Mouse (Mus musculus) embryonic fibroblast, embryonic 13.5 days (primary cell): ENCODE results near the gene Gm49384. TPM values are rescaled to one million over a fixed set of nuclear protein-coding genes. Genes with fewer than 3 reads are reported as not detected.
"Not testable (repeated sequence)": the region's sequence is repeated elsewhere in the genome, so short reads cannot be mapped to it uniquely, and the experiment has no call there.

ENCODE experiments used
- H3K27ac ChIP-seq: 2 replicates; pipeline ENCODE4 v1.5.1; 2012; ENCODE audit warnings: low read length, control low read depth, inconsistent platforms; ENCODE audit not compliant: insufficient read depth
- H3K4me1 ChIP-seq: 2 replicates; pipeline ENCODE4 v1.6.1; 2011; ENCODE audit warnings: low read length; ENCODE audit not compliant: control insufficient read depth, insufficient read depth
- H3K4me3 ChIP-seq: 2 replicates; pipeline ENCODE4 v1.5.1; 2011; ENCODE audit warnings: mild to moderate bottlenecking, control low read depth, low read length; ENCODE audit not compliant: insufficient read depth
- CTCF ChIP-seq: IDR thresholded peaks from 2 replicates; pipeline ENCODE4 v1.5.1; 2011; ENCODE audit warnings: mild to moderate bottlenecking, control low read depth, low read length, moderate library complexity, borderline replicate concordance; ENCODE audit not compliant: insufficient read depth
- POLR2A ChIP-seq: IDR thresholded peaks from 2 replicates; pipeline ENCODE4 v1.6.1; 2011; ENCODE audit warnings: low read depth, mild to moderate bottlenecking, control low read depth, low read length, moderate library complexity
- polyA plus RNA-seq: library from polyadenylated mRNA; stranded (reverse); fragments of >200 nt; gene quantifications from 2 replicates; pipeline ENCODE4 v1.2.4, GENCODE M21; 2011; ENCODE audit warnings: low read depth; ENCODE audit not compliant: missing spikeins, insufficient read length

Gene Gm49384
- polyA plus RNA-seq, 1 experiment, result 12.2 TPM

- TF ChIP-seq CTCF (no peak), POLR2A (no peak)
- Histone ChIP-seq H3K27ac (no peak overlapping the region), H3K4me1 (no peaks in the 10 kb centered on the region), H3K4me3 (no peak overlapping the region)
These were observed 32.8 kb downstream of the Gm49384 start for GRCm38 (mm10) chr12:69171307-69171706.

- TF ChIP-seq CTCF (no peak), POLR2A (peak; percentile 67)
- peak within 1 kb of the TSS; percentile 85 for H3K4me3 ChIP-seq
- 0 out of 2 replicates have a peak within 1 kb of the TSS, but pooled peaks have one; percentile 45 for H3K27ac ChIP-seq
- no peaks in the 10 kb centered on the region for H3K4me1 ChIP-seq
These were observed 35.5 kb downstream of the Gm49384 start, which contains the start of gene Lrr1 for GRCm38 (mm10) chr12:69168461-69169106. Gene Lrr1, plus strand, starts transcription at chr12:69168814.

GRCm38 (mm10) chr12:69167656-69168460, 36.2 kb downstream of the Gm49384 start:
- no peak for TF ChIP-seq CTCF
- no peak for TF ChIP-seq POLR2A
- Histone ChIP-seq H3K4me1 (no peaks in the 10 kb centered on the region), H3K4me3 (peak overlapping the region; percentile 85), H3K27ac (no peak overlapping the region)

DNA sequence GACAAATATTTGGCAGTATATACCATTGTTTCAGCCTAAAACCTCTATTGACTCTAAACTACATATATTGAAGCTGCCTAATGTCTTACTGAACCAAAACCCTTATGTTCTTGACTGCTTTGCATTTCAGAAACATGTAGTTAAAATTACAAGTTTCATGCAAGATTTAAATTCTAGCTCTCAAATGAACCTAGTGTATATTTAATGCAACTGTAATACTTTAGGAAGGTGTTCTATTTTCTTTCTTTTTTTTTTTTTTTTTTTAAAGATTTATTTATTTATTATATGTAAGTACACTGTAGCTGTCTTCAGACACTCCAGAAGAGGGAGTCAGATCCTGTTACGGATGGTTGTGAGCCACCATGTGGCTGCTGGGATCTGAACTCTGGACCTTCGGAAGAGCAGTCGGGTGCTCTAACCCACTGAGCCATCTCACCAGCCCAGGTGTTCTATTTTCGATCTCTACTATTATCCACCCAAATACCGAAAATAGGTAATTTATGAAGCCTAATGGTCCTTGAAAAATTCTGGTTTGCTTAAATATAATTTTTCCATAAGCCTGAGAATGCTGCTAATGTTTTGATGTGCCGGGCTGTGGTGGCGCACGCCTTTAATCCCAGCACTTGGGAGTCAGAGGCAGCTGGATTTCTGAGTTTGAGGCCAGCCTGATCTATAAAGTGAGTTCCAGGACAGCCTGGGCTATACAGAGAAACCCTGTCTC, 37.0 kb downstream of the Gm49384 start:
- H3K27ac ChIP-seq, H3K4me3 ChIP-seq, H3K4me1 ChIP-seq: not testable (repeated sequence)

GRCm38 (mm10) chr12:69164904-69165303, 39.2 kb downstream of the Gm49384 start:
- TF ChIP-seq CTCF (no peak), POLR2A (no peak)
- Histone ChIP-seq H3K4me3 (no peak overlapping the region), H3K4me1 (no peaks in the 10 kb centered on the region), H3K27ac (no peak overlapping the region)

DNA sequence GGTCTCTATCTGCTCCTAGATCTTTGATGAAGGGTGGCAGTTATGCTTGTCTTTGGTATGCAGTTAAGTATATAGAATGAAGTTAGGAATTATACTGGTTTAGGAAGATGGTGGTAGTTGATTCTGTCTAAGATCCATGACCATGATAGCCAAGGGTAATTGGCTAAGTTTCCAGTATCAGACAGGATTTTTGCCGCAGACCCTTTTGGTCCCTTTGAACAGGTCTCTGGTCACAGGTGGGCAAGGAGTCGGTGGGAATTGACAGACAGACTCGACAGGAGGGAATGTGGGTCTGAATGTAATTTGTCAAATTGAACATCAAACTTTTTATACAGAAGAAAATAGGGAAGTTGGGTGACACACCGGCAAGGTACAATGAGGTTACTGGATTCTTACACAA, 40.5 kb downstream of the Gm49384 start:
- H3K27ac ChIP-seq, H3K4me3 ChIP-seq, H3K4me1 ChIP-seq: not testable (repeated sequence)

- not testable (repeated sequence) for H3K4me1 ChIP-seq, H3K4me3 ChIP-seq, H3K27ac ChIP-seq
These were observed 43.4 kb downstream of the Gm49384 start for GRCm38 (mm10) chr12:69160677-69161076.

DNA sequence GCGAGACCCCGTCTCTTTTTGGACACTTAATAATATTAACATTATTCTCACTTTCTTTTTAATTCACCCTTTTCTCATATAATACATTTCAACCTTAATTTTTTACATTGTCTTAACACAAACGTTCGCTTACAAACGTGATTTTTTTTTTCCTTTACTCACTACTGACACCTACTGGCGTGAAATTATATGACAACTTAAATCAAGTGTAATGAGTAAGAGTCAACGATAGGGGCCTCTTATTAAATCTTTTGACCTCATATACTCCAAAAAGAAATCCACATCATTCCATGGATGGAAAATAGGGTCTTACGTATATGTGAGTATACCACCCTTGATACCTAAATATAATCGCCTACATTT, 44.5 kb downstream of the Gm49384 start:
- H3K4me1 ChIP-seq, result peaks cover 6% of the 10 kb centered on the region; the same call in 1 of the 2 replicates
- H3K4me3 ChIP-seq, result no peak overlapping the region
- TF ChIP-seq POLR2A (no peak), CTCF (no peak)
- no peak overlapping the region for H3K27ac ChIP-seq

DNA sequence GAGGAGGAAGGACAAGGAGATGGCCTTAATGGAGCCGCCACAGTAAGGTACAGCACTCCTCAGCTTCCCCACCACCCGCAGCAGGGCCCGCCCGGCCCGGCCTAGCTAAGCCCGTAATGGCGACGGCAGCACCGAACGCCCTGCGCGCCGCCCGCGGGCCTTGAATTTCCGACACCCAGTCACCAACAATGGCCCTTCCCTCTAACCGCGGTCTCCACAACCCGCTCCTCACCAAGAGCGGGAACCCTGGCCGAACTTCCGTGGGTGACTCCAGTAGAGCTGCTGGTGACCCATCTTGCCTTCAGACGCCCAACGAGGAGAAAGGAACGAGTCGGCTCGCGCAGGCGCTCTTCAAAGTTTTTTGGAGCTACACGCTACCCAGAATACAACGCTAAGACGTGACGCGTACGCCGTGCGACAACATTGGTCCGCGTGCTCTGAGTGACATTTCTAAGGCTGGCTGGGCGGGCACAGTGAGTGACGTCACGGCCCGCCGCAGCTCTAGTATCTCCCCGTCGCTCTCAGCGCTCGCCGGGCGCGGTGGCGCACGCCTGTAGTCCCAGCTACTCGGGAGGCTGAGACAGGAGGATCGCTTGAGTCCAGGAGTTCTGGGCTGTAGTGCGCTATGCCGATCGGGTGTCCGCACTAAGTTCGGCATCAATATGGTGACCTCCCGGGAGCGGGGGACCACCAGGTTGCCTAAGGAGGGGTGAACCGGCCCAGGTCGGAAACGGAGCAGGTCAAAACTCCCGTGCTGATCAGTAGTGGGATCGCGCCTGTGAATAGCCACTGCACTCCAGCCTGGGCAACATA, 45.1 kb downstream of the Gm49384 start, which contains the start of gene Rps29:
Rps29 (minus strand) TSS at position 422 of the 813 bp plus-strand sequence.
- TF ChIP-seq POLR2A, result peak; percentile 88
- not testable (repeated sequence) for H3K4me1 ChIP-seq
- peak within 1 kb of the TSS; percentile 61 for H3K27ac ChIP-seq
- H3K4me3 ChIP-seq, result peak within 1 kb of the TSS; percentile 84

DNA sequence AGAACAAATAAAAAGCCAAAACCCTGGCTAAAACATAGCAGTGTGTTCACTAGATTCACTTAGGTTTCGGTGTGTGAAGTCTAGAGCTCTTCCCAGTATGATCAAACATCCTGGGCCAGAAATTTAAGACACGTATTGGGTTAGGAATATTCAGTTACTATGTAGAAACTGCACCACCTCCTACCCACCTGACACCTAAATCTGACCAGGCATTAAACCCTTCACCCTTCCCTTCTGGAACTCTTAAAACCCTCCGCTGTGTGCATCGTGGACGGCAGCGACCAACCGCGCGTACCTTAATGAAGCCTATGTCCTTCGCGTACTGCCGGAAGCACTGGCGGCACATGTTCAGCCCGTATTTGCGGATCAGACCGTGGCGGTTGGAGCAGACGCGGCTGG, 45.7 kb downstream of the Gm49384 start:
- Histone ChIP-seq H3K27ac (peak overlapping the region; percentile 61), H3K4me3 (peak overlapping the region; percentile 84), H3K4me1 (peaks cover 6% of the 10 kb centered on the region; the same call in 1 of the 2 replicates)
- no peak; the same call in 1 of the 2 replicates for TF ChIP-seq POLR2A
- no peak for TF ChIP-seq CTCF
